Mouse (Mus musculus) stomach, embryonic 14.5 days (tissue): Measurements from ENCODE around the gene Nedd8. TPM values are rescaled to one million over a fixed set of nuclear protein-coding genes. Genes with fewer than 3 reads are reported as not detected.

Experiments used
- ATAC-seq: fragments of 200-750 bp; cut with Nextera tagmentation; 2 replicates; pipeline ENCODE4 v1.8.0; 2017; ENCODE audit warnings: low read depth, moderate TSS enrichment; ENCODE audit not compliant: insufficient number of reproducible peaks, insufficient read depth, low FRiP score
- H3K27ac ChIP-seq: fragments of 300-500 bp; sonication (generic); 2 replicates; pipeline ENCODE4 v1.5.1; 2014; ENCODE audit warnings: mild to moderate bottlenecking, low read length, moderate library complexity, mixed read lengths
- H3K27me3 ChIP-seq: fragments of 300-500 bp; sonication (generic); 2 replicates; pipeline ENCODE4 v1.6.1; 2014; ENCODE audit warnings: low read length, control low read depth, mixed read lengths; ENCODE audit not compliant: control insufficient read depth, insufficient read depth
- H3K36me3 ChIP-seq: fragments of 300-500 bp; sonication (generic); 2 replicates; pipeline ENCODE4 v1.6.1; 2014; ENCODE audit warnings: mild to moderate bottlenecking, control low read depth, low read length, moderate library complexity, mixed read lengths; ENCODE audit not compliant: control insufficient read depth, insufficient read depth
- H3K4me1 ChIP-seq: fragments of 300-500 bp; sonication (generic); 2 replicates; pipeline ENCODE4 v1.6.1; 2014; ENCODE audit warnings: low read length, control low read depth, mixed read lengths; ENCODE audit not compliant: control insufficient read depth, insufficient read depth
- H3K4me2 ChIP-seq: fragments of 300-500 bp; sonication (generic); replicated peaks from 2 replicates; pipeline ENCODE4 v1.6.1; 2014; ENCODE audit warnings: low read depth, low read length, control low read depth
- H3K4me3 ChIP-seq: fragments of 300-500 bp; sonication (generic); 2 replicates; pipeline ENCODE4 v1.5.1; 2014; ENCODE audit warnings: low read depth, low read length, control low read depth
- H3K9ac ChIP-seq: fragments of 300-500 bp; sonication (generic); replicated peaks from 2 replicates; pipeline ENCODE4 v1.6.1; 2014; ENCODE audit warnings: low read depth, mild to moderate bottlenecking, control low read depth, low read length, moderate library complexity, mixed read lengths
- H3K9me3 ChIP-seq: fragments of 300-500 bp; sonication (generic); 2 replicates; pipeline ENCODE4 v1.6.1; 2016; ENCODE audit warnings: low read depth, low read length, control low read depth; ENCODE audit not compliant: control insufficient read depth
- WGBS: fragments of 180-500 bp; shearing (Covaris S2); extraction: QIAGEN DNeasy Blood & Tissue Kit; methylation state at CpG from one replicate; pipeline ENCODE4 v1.1.7; 2014; 5-methylcytosine and 5-hydroxymethylcytosine counted together
- polyA plus RNA-seq: library from polyadenylated mRNA; unstranded; fragments of >200 nt; fragmentation: Nextera tagmentation; extraction: Ambion mirVana; gene quantifications from 2 replicates; pipeline ENCODE4 v1.2.1, GENCODE M21; 2014

The Nedd8 gene
- 535 and 580 TPM in 2 replicates for polyA plus RNA-seq

GRCm38 (mm10) chr14:55671833-55672740 is at the start of gene Nedd8, which contains the start of gene Gmpr2:
Gene Nedd8, minus strand, starts transcription at chr14:55672124.
Gene Gmpr2, plus strand, starts transcription at chr14:55671941.
- peak within 1 kb of the TSS; percentile 85 for H3K4me2 ChIP-seq
- peak; percentile 96 for ATAC-seq
- WGBS = under 1% methylated on average over 38 of the region's 38 CpGs

GRCm38 (mm10) chr14:55721076-55721475 is 49.2 kb upstream of the Nedd8 start:
- 75% methylated on average over 6 of the region's 6 CpGs for WGBS
- Histone ChIP-seq H3K27me3 (no peaks in the 10 kb centered on the region), H3K36me3 (peaks cover 16% of the 10 kb centered on the region), H3K4me1 (no peaks in the 10 kb centered on the region), H3K4me3 (peak overlapping the region; percentile 79), H3K4me2 (peak overlapping the region; percentile 63), H3K27ac (no peak overlapping the region), H3K9me3 (no peaks in the 10 kb centered on the region), H3K9ac (no peak overlapping the region)
- no peak for ATAC-seq

More at GRCm38 (mm10) chr14:55671833-55672740, at the start of gene Nedd8, which contains the start of gene Gmpr2:
- H3K9me3 ChIP-seq = no peaks in the 10 kb centered on the region
- peak within 1 kb of the TSS; percentile 70; the same call in 1 of the 2 replicates for H3K27ac ChIP-seq
- peak within 1 kb of the TSS; percentile 83 for H3K4me3 ChIP-seq
- H3K36me3 ChIP-seq = peaks cover 25% of the 10 kb centered on the region
- 0 out of 2 replicates have a peak, but pooled peaks cover 9% of the 10 kb centered on the region for H3K4me1 ChIP-seq
- no peaks in the 10 kb centered on the region for H3K27me3 ChIP-seq
- peak within 1 kb of the TSS; percentile 64 for H3K9ac ChIP-seq

- Histone ChIP-seq H3K4me2 (no peak overlapping the region), H3K36me3 (peaks cover 16% of the 10 kb centered on the region), H3K9ac (no peak overlapping the region), H3K4me3 (no peak overlapping the region), H3K27me3 (no peaks in the 10 kb centered on the region), H3K9me3 (no peaks in the 10 kb centered on the region), H3K4me1 (no peaks in the 10 kb centered on the region), H3K27ac (no peak overlapping the region)
- no peak for ATAC-seq
- WGBS = 92% methylated on average over 12 of the region's 12 CpGs
These were observed 48.7 kb upstream of the Nedd8 start for GRCm38 (mm10) chr14:55720666-55721065.

GRCm38 (mm10) chr14:55719737-55720136 is 47.8 kb upstream of the Nedd8 start:
- Histone ChIP-seq H3K4me1 (no peaks in the 10 kb centered on the region), H3K9ac (no peak overlapping the region), H3K36me3 (peaks cover 16% of the 10 kb centered on the region), H3K4me3 (no peak overlapping the region), H3K4me2 (no peak overlapping the region), H3K27me3 (no peaks in the 10 kb centered on the region), H3K27ac (no peak overlapping the region), H3K9me3 (no peaks in the 10 kb centered on the region)
- WGBS = 83% methylated on average over 6 of the region's 6 CpGs
- ATAC-seq = no peak

GRCm38 (mm10) chr14:55716884-55717283 is 45.0 kb upstream of the Nedd8 start:
- 79% methylated on average over 8 of the region's 8 CpGs for WGBS
- H3K4me1 ChIP-seq = no peaks in the 10 kb centered on the region; the same call in 1 of the 2 replicates
- peaks cover 16% of the 10 kb centered on the region for H3K36me3 ChIP-seq
- no peak overlapping the region for H3K4me3 ChIP-seq
- ATAC-seq = no peak
- H3K4me2 ChIP-seq = no peak overlapping the region
- no peak overlapping the region for H3K27ac ChIP-seq
- H3K9me3 ChIP-seq = no peaks in the 10 kb centered on the region
- no peaks in the 10 kb centered on the region for H3K27me3 ChIP-seq
- no peak overlapping the region for H3K9ac ChIP-seq

DNA sequence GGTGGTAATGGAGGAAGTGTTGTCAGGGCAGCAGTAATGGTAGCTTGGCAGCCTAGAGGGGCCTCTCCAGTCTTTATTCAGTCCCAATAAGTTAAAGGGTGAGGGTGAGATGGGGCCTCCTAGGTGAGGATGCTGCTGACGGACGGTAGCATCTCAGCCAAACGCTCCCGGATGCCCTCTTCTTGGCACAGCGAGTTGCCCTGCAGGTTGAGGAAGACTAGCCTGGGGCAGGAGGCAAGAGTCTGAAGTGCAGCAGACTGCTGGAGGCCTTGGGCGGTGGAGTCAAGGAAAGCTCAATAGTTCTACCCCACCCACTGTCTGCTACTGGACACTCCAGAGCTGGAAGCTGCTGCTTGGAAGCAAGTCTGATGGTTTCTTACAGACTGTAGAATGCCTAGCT is 44.3 kb upstream of the Nedd8 start:
- Histone ChIP-seq H3K27me3 (no peaks in the 10 kb centered on the region), H3K27ac (peak overlapping the region; percentile 28; the same call in 1 of the 2 replicates), H3K4me3 (no peak overlapping the region), H3K4me2 (no peak overlapping the region), H3K36me3 (peaks cover 16% of the 10 kb centered on the region), H3K9ac (no peak overlapping the region), H3K9me3 (no peaks in the 10 kb centered on the region), H3K4me1 (no peaks in the 10 kb centered on the region; the same call in 1 of the 2 replicates)
- ATAC-seq = no peak
- 86% methylated on average over 6 of the region's 6 CpGs for WGBS

DNA sequence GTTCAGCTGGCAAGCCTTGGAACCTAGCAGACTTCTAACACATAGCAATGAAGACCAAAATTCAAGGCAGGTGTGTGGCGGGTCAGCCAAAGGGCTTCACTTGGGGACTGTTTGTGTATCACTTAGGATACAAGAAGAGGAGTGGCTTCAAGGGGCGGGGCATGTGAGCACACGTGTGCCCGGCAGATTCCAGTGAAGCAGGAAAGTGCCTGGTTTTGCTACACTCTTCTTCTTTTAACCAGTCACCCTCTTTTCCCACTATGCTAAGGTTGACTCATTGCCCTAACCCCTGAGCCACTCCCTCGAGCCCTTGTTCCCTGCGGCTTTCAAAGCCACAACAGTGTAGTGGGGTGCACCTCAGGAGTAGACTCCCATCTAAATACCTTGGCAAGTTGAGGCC is 43.0 kb upstream of the Nedd8 start:
- Histone ChIP-seq H3K27ac (no peak overlapping the region), H3K4me1 (no peaks in the 10 kb centered on the region; the same call in 1 of the 2 replicates)
- ATAC-seq = peak; percentile 73

GRCm38 (mm10) chr14:55713729-55714122 is 41.8 kb upstream of the Nedd8 start, which contains the start of gene Tgm1:
Gene Tgm1, minus strand, starts transcription at chr14:55713926.
- Histone ChIP-seq H3K27ac (peak within 1 kb of the TSS; percentile 40; the same call in 1 of the 2 replicates), H3K27me3 (no peaks in the 10 kb centered on the region)
- WGBS = 26% methylated on average over 4 of the region's 4 CpGs

More for the DNA sequence above, 43.0 kb upstream of the Nedd8 start:
- H3K9ac ChIP-seq = no peak overlapping the region
- no peak overlapping the region for H3K4me2 ChIP-seq
- WGBS = 27% methylated on average over 6 of the region's 6 CpGs
- no peak overlapping the region for H3K4me3 ChIP-seq
- peaks cover 16% of the 10 kb centered on the region for H3K36me3 ChIP-seq
- no peaks in the 10 kb centered on the region for H3K27me3 ChIP-seq
- H3K9me3 ChIP-seq = no peaks in the 10 kb centered on the region

More at GRCm38 (mm10) chr14:55713729-55714122, 41.8 kb upstream of the Nedd8 start, which contains the start of gene Tgm1:
- no peaks in the 10 kb centered on the region for H3K9me3 ChIP-seq
- peak within 1 kb of the TSS; percentile 18; the same call in 1 of the 2 replicates for H3K4me3 ChIP-seq
- ATAC-seq = no peak
- H3K4me1 ChIP-seq = no peaks in the 10 kb centered on the region; the same call in 1 of the 2 replicates
- peaks cover 16% of the 10 kb centered on the region for H3K36me3 ChIP-seq
- H3K9ac ChIP-seq = 0 out of 2 replicates have a peak within 1 kb of the TSS, but pooled peaks have one; percentile 10
- peak within 1 kb of the TSS; percentile 41 for H3K4me2 ChIP-seq
